Mouse (Mus musculus) thymus, adult 2 months (tissue): ENCODE measurements around the gene Gal3st4.

Source experiments
- CTCF ChIP-seq: fragments of 200-500 bp; IDR thresholded peaks from 2 replicates; pipeline ENCODE4 v1.5.1; 2012; ENCODE audit warnings: mild to moderate bottlenecking, control low read depth, low read length, moderate library complexity, borderline replicate concordance; ENCODE audit not compliant: control insufficient read depth, poor library complexity, insufficient read depth; ENCODE audit errors: extremely low read depth
- POLR2A ChIP-seq: fragments of 200-500 bp; IDR thresholded peaks from 2 replicates; pipeline ENCODE4 v1.6.1; 2012; ENCODE audit warnings: mild to moderate bottlenecking, low read length, control low read depth, moderate library complexity; ENCODE audit not compliant: control insufficient read depth, poor library complexity, insufficient read depth; ENCODE audit errors: extremely low read depth

DNA sequence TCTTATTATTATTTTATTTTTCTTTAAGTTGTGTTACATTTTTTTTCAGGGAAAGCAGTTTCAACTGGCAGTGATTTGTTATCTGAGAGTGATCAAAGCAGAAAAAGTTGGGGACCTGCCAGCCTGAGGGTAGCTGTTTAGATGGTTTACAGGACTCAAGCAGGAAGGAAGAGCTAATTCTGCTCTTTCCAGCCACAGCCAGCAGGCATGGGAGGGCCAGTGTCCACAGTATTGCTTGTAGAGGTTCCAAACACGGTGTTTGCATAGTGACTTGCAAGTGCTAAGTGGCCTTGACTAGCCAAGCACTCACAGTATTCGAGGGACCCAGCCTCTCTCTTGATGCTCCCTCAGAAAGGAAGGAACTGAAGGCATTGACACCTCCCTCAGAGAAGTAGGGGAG lies 31.1 kb downstream of the Gal3st4 start:
- TF ChIP-seq POLR2A (no peak), CTCF (no peak)
